Mouse (Mus musculus) kidney, embryonic 14.5 days (tissue): ENCODE results near the gene Zfp719. TPM values are rescaled to one million over a fixed set of nuclear protein-coding genes. Genes with fewer than 3 reads are reported as not detected.

Experiments used
- ATAC-seq: fragments of 200-750 bp; cut with Nextera tagmentation; 2 replicates; pipeline ENCODE4 v1.8.0; 2017; ENCODE audit warnings: moderate number of reproducible peaks, mild to moderate bottlenecking, moderate TSS enrichment, moderate library complexity; ENCODE audit not compliant: low FRiP score, low TSS enrichment
- H3K27ac ChIP-seq: fragments of 300-500 bp; sonication (generic); 2 replicates; pipeline ENCODE4 v1.5.1; 2014; ENCODE audit warnings: low read depth, mild to moderate bottlenecking, low read length, moderate library complexity, mixed read lengths
- H3K27me3 ChIP-seq: fragments of 300-500 bp; sonication (generic); 2 replicates; pipeline ENCODE4 v1.6.1; 2014; ENCODE audit warnings: mild to moderate bottlenecking, low read length; ENCODE audit not compliant: control insufficient read depth, insufficient read depth
- H3K36me3 ChIP-seq: fragments of 300-500 bp; sonication (generic); 2 replicates; pipeline ENCODE4 v1.6.1; 2014; ENCODE audit warnings: low read length, mixed read lengths; ENCODE audit not compliant: control insufficient read depth, insufficient read depth
- H3K4me1 ChIP-seq: fragments of 300-500 bp; sonication (generic); 2 replicates; pipeline ENCODE4 v1.6.1; 2014; ENCODE audit warnings: low read length, mixed read lengths; ENCODE audit not compliant: control insufficient read depth, insufficient read depth
- H3K4me2 ChIP-seq: fragments of 300-500 bp; sonication (generic); replicated peaks from 2 replicates; pipeline ENCODE4 v1.6.1; 2014; ENCODE audit warnings: low read depth, mild to moderate bottlenecking, low read length
- H3K4me3 ChIP-seq: fragments of 300-500 bp; sonication (generic); 2 replicates; pipeline ENCODE4 v1.5.1; 2014; ENCODE audit warnings: mild to moderate bottlenecking, low read length
- H3K9ac ChIP-seq: fragments of 300-500 bp; sonication (generic); 2 replicates; pipeline ENCODE4 v1.6.1; 2014; ENCODE audit warnings: low read depth, mild to moderate bottlenecking, low read length, moderate library complexity
- H3K9me3 ChIP-seq: fragments of 300-500 bp; sonication (generic); 2 replicates; pipeline ENCODE4 v1.6.1; 2016; ENCODE audit warnings: low read length; ENCODE audit not compliant: control insufficient read depth
- WGBS: fragments of 180-500 bp; shearing (Covaris S2); extraction: QIAGEN DNeasy Blood & Tissue Kit; methylation state at CpG from one replicate; pipeline ENCODE4 v1.1.7; 2014; 5-methylcytosine and 5-hydroxymethylcytosine counted together
- polyA plus RNA-seq: library from polyadenylated mRNA; unstranded; fragments of >200 nt; fragmentation: Nextera tagmentation; extraction: Ambion mirVana; gene quantifications from 2 replicates; pipeline ENCODE4 v1.2.1, GENCODE M21; 2014

The Zfp719 gene
- polyA plus RNA-seq, result 9.9 and 14.1 TPM in 2 replicates

- peak within 1 kb of the TSS; percentile 70 for H3K4me3 ChIP-seq
- H3K9ac ChIP-seq, result peak within 1 kb of the TSS; percentile 75
- peak within 1 kb of the TSS; percentile 61 for H3K4me2 ChIP-seq
- peaks cover 6% of the 10 kb centered on the region for H3K4me1 ChIP-seq
- peaks cover 14% of the 10 kb centered on the region for H3K36me3 ChIP-seq
- H3K27ac ChIP-seq, result peak within 1 kb of the TSS; percentile 79
- WGBS, result under 1% methylated on average over 37 of the region's 37 CpGs
- no peaks in the 10 kb centered on the region for H3K27me3 ChIP-seq
- no peaks in the 10 kb centered on the region for H3K9me3 ChIP-seq
- peak; percentile 97 for ATAC-seq
Observed at GRCm38 (mm10) chr7:43579440-43580171, at the start of gene Zfp719. Gene Zfp719, plus strand, starts transcription at chr7:43579610.

- Histone ChIP-seq H3K36me3 (no peaks in the 10 kb centered on the region), H3K4me2 (no peak overlapping the region), H3K27me3 (no peaks in the 10 kb centered on the region), H3K9ac (no peak overlapping the region), H3K9me3 (no peaks in the 10 kb centered on the region), H3K27ac (no peak overlapping the region), H3K4me3 (no peak overlapping the region), H3K4me1 (no peaks in the 10 kb centered on the region)
- WGBS, result 64% methylated on average over 8 of the region's 8 CpGs
- ATAC-seq, result no peak
Observed at GRCm38 (mm10) chr7:43530216-43530785, 49.1 kb upstream of the Zfp719 start.

- Histone ChIP-seq H3K4me3 (no peak overlapping the region), H3K4me1 (no peaks in the 10 kb centered on the region), H3K9ac (no peak overlapping the region), H3K36me3 (no peaks in the 10 kb centered on the region), H3K27ac (no peak overlapping the region), H3K4me2 (no peak overlapping the region), H3K27me3 (no peaks in the 10 kb centered on the region), H3K9me3 (no peaks in the 10 kb centered on the region)
- ATAC-seq, result no peak
- 78% methylated on average over 9 of the region's 9 CpGs for WGBS
Observed at GRCm38 (mm10) chr7:43532936-43533505, 46.4 kb upstream of the Zfp719 start.

- WGBS, result 68% methylated on average over 4 of the region's 4 CpGs
- ATAC-seq, result no peak
- Histone ChIP-seq H3K27me3 (no peaks in the 10 kb centered on the region), H3K4me3 (no peak overlapping the region), H3K4me1 (no peaks in the 10 kb centered on the region), H3K36me3 (no peaks in the 10 kb centered on the region), H3K27ac (no peak overlapping the region), H3K9ac (no peak overlapping the region), H3K9me3 (no peaks in the 10 kb centered on the region), H3K4me2 (no peak overlapping the region)
Observed at GRCm38 (mm10) chr7:43538524-43538923, 40.9 kb upstream of the Zfp719 start.

- ATAC-seq, result no peak
- 87% methylated on average over 7 of the region's 7 CpGs for WGBS
Observed at GRCm38 (mm10) chr7:43544225-43544977, 35.0 kb upstream of the Zfp719 start, which contains the start of gene Cd33. Gene Cd33, minus strand, starts transcription at chr7:43544428.

GRCm38 (mm10) chr7:43545656-43546545 lies 33.5 kb upstream of the Zfp719 start:
- 49% methylated on average over 7 of the region's 7 CpGs for WGBS
- Histone ChIP-seq H3K27me3 (no peaks in the 10 kb centered on the region), H3K36me3 (no peaks in the 10 kb centered on the region)

More at GRCm38 (mm10) chr7:43544225-43544977, 35.0 kb upstream of the Zfp719 start, which contains the start of gene Cd33:
- H3K9ac ChIP-seq, result no peak within 1 kb of the TSS
- no peaks in the 10 kb centered on the region for H3K4me1 ChIP-seq
- no peak within 1 kb of the TSS for H3K4me3 ChIP-seq
- no peak within 1 kb of the TSS for H3K27ac ChIP-seq
- H3K36me3 ChIP-seq, result no peaks in the 10 kb centered on the region
- H3K9me3 ChIP-seq, result no peaks in the 10 kb centered on the region
- no peak within 1 kb of the TSS for H3K4me2 ChIP-seq
- H3K27me3 ChIP-seq, result no peaks in the 10 kb centered on the region

GRCm38 (mm10) chr7:43547666-43548065 lies 31.7 kb upstream of the Zfp719 start:
- 44% methylated on average over 5 of the region's 5 CpGs for WGBS

More at GRCm38 (mm10) chr7:43545656-43546545, 33.5 kb upstream of the Zfp719 start:
- no peak for ATAC-seq
- Histone ChIP-seq H3K4me3 (no peak overlapping the region), H3K9me3 (no peaks in the 10 kb centered on the region), H3K4me1 (no peaks in the 10 kb centered on the region), H3K4me2 (no peak overlapping the region), H3K9ac (no peak overlapping the region), H3K27ac (no peak overlapping the region)

GRCm38 (mm10) chr7:43548206-43548605 lies 31.2 kb upstream of the Zfp719 start:
- H3K9me3 ChIP-seq, result no peaks in the 10 kb centered on the region
- no peak overlapping the region for H3K4me2 ChIP-seq
- no peak for ATAC-seq
- H3K9ac ChIP-seq, result no peak overlapping the region
- WGBS, result 77% methylated on average over 4 of the region's 4 CpGs
- H3K4me1 ChIP-seq, result no peaks in the 10 kb centered on the region
- H3K27ac ChIP-seq, result no peak overlapping the region
- H3K4me3 ChIP-seq, result no peak overlapping the region
- H3K36me3 ChIP-seq, result no peaks in the 10 kb centered on the region
- no peaks in the 10 kb centered on the region for H3K27me3 ChIP-seq

More at GRCm38 (mm10) chr7:43547666-43548065, 31.7 kb upstream of the Zfp719 start:
- H3K4me3 ChIP-seq, result no peak overlapping the region
- no peak overlapping the region for H3K4me2 ChIP-seq
- H3K27ac ChIP-seq, result no peak overlapping the region
- H3K9me3 ChIP-seq, result no peaks in the 10 kb centered on the region
- no peak for ATAC-seq
- no peak overlapping the region for H3K9ac ChIP-seq
- H3K4me1 ChIP-seq, result no peaks in the 10 kb centered on the region
- H3K36me3 ChIP-seq, result no peaks in the 10 kb centered on the region
- no peaks in the 10 kb centered on the region for H3K27me3 ChIP-seq
